Mouse (Mus musculus) kidney, adult 10 weeks (tissue): ENCODE results near the gene Morn2. TPM values are rescaled to one million over a fixed set of nuclear protein-coding genes. Genes with fewer than 3 reads are reported as not detected.

Source experiments
- polyA plus RNA-seq: library from polyadenylated mRNA; stranded (reverse); fragments of 350-450 nt; fragmentation: Illumina TruSeq; extraction: RNeasy Lipid Tissue Mini Kit (QIAGEN cat#74804); gene quantifications from one replicate; pipeline ENCODE4 v1.2.3, GENCODE M21; 2014; ENCODE audit warnings: low read depth, low replicate concordance

Morn2 gene
- 41.7 TPM for polyA plus RNA-seq

DNA sequence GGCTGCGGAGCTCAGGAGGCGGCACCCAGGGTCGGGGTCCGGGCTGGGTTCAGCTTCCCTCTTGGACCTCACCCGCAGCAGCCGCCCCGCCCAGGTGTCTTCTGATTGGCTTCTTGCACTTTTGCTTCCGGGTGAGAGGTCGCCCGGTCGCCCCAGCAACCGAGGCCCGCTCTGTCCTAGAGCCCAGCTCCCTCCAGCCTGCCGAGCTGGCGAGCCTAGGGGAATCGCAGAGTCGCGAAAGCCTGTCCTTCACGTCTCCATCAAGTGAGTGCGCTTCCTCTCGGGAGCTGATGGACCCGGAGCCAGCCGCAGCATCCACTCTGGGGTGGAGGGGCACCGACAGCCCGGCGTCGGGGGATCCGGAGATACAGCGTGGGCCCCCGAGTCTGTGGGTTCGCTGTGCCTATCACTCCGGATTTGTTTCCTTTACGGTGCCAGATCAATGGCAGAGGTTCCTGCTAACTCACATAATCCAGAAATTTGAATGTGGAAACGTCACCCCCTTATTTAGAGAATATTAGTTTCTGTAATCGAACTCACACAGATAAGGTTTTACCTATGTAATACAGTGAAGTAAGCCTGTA is at the start of gene Morn2, which contains the start of gene Dhx57:
TSS of gene Morn2 (plus strand) at position 130 of the 584 bp plus-strand sequence.
TSS of gene Dhx57 (minus strand) at position 403 of the 584 bp plus-strand sequence.

DNA sequence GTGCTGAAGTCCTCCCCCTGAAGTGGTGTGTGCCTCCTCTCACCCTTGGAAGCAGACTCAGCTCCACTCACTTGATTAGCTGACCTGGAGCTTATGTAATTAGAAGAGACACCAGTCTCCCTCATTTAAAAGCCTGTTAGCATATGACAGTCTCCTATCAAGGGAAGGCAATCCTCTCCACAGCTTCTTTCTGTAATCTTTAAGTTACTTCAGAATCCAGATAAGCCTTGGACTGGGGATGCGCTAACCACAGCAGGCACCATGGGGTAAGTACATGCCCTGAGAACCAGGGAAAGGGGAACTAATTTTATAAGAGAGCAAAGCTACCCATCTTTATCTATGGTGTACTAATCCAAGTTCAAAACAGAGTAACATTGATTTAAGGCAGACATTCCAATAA is 17.2 kb downstream of the Morn2 start, which contains the start of gene Arhgef33:
TSS of gene Arhgef33 (plus strand) at position 157 of the 400 bp plus-strand sequence.

Other genes with a start within 250 kb of the Morn2 start
- gene Hnrnpll, start 227.9 kb upstream of the Morn2 start, polyA plus RNA-seq: 68.9 TPM
- 152 TPM for gene Galm, start 162.7 kb upstream of the Morn2 start, polyA plus RNA-seq
- gene Srsf7, start 82.9 kb upstream of the Morn2 start, polyA plus RNA-seq: 122 TPM
- 0.57 TPM for gene Ttc39d, start 82.7 kb upstream of the Morn2 start, polyA plus RNA-seq
- gene Gemin6, start 65.8 kb upstream of the Morn2 start, polyA plus RNA-seq: 9.9 TPM
- 9.3 TPM for gene Dhx57, start 273 bp downstream of the Morn2 start, polyA plus RNA-seq
- 3.2 TPM for gene Arhgef33, start 17.2 kb downstream of the Morn2 start, polyA plus RNA-seq
- gene Gm10190, start 83.3 kb downstream of the Morn2 start, polyA plus RNA-seq: not detected
- 34.4 TPM for gene Sos1, start 190.2 kb downstream of the Morn2 start, polyA plus RNA-seq